14 mouse cellular contexts compared by ENCODE assay signal in genomic region chr7:35128677-35129567, GRCm38 (mm10). TPM values are rescaled to one million over a fixed set of nuclear protein-coding genes. Genes with fewer than 3 reads are reported as not detected.
A peak's percentile ranks its signal among the peaks of the same experiment; 100 is the strongest.
DNase-seq lines count a peak whose midpoint lies in the region; ATAC-seq and TF ChIP-seq lines count a peak whose summit lies in the region.
"Had no signal": no experiment of that assay in that cellular context is flagged by ENCODE, and none has a peak within 500 bp of the region (broad histone marks: within the 10 kb centered on the region; RNA-seq: fewer than 3 reads in every experiment).

No protein-coding gene starts in this region.

- no peak for TF ChIP-seq CTCF in liver, adult 2 months (IDR thresholded peaks at IDR 0.05; ENCODE audit: low read depth, low read length)

- H3K4me3 ChIP-seq in liver, adult 2 months (ENCODE audit: insufficient read depth, low read depth, low read length), result peak overlapping the region; percentile 19; the same call in 1 of the 2 replicates
- no peak overlapping the region for H3K4me3 ChIP-seq in liver, embryonic 11.5 days (ENCODE audit: low read depth, low read length)
- no peak overlapping the region for H3K4me3 ChIP-seq in intestine, embryonic 16.5 days (ENCODE audit: low read length)
- no peak overlapping the region for H3K4me3 ChIP-seq in neural tube, embryonic 15.5 days (replicated peaks)
- H3K4me3 ChIP-seq: midbrain, embryonic 10.5 days had no signal

- peak overlapping the region; percentile 75 for H3K9ac ChIP-seq in liver, adult 2 months (ENCODE audit: low read depth, low read length)
- H3K9ac ChIP-seq in liver, embryonic 11.5 days (ENCODE audit: low read depth, low read length), result no peak overlapping the region
- peak overlapping the region; percentile 31; the same call in 1 of the 2 replicates for H3K9ac ChIP-seq in intestine, embryonic 16.5 days (ENCODE audit: low read depth, low read length)
- H3K9ac ChIP-seq in neural tube, embryonic 15.5 days (replicated peaks), result no peak overlapping the region

- no peaks in the 10 kb centered on the region for H3K27me3 ChIP-seq in liver, adult 2 months (ENCODE audit: control insufficient read depth, insufficient read depth, low read length)
- 0 out of 2 replicates have a peak, but pooled peaks cover 3% of the 10 kb centered on the region for H3K27me3 ChIP-seq in liver, embryonic 11.5 days (replicated peaks; ENCODE audit: control insufficient read depth, insufficient read depth, low read length)
- no peaks in the 10 kb centered on the region for H3K27me3 ChIP-seq in intestine, embryonic 16.5 days (replicated peaks; ENCODE audit: control insufficient read depth, insufficient read depth, low read length)
- peaks cover 13% of the 10 kb centered on the region for H3K27me3 ChIP-seq in neural tube, embryonic 15.5 days (replicated peaks)

- WGBS in liver, adult 2 months, result 21% methylated on average over 17 of the region's 17 CpGs
- WGBS in liver, embryonic 11.5 days, result 61% methylated on average over 17 of the region's 17 CpGs
- WGBS in intestine, embryonic 16.5 days, result 41% methylated on average over 17 of the region's 17 CpGs
- 65% methylated on average over 17 of the region's 17 CpGs for WGBS in neural tube, embryonic 15.5 days

- peak overlapping the region; percentile 89 for H3K27ac ChIP-seq in liver, adult 2 months (replicated peaks; ENCODE audit: insufficient read depth, low read depth, low read length)
- H3K27ac ChIP-seq in liver, embryonic 11.5 days (ENCODE audit: low read depth, low read length), result no peak overlapping the region
- H3K27ac ChIP-seq in intestine, embryonic 16.5 days (ENCODE audit: low read length), result no peak overlapping the region; the same call in 1 of the 2 replicates
- no peak overlapping the region for H3K27ac ChIP-seq in neural tube, embryonic 15.5 days (replicated peaks)
- H3K27ac ChIP-seq: midbrain, embryonic 10.5 days had no signal

- no peaks in the 10 kb centered on the region for H3K9me3 ChIP-seq in liver, embryonic 11.5 days (ENCODE audit: control insufficient read depth, low read length)
- H3K9me3 ChIP-seq in intestine, embryonic 16.5 days (ENCODE audit: control insufficient read depth, low read length), result no peaks in the 10 kb centered on the region
- H3K9me3 ChIP-seq in neural tube, embryonic 15.5 days (replicated peaks), result no peaks in the 10 kb centered on the region
- H3K9me3 ChIP-seq: midbrain, embryonic 10.5 days had no signal

- peaks cover 43% of the 10 kb centered on the region for H3K4me1 ChIP-seq in liver, adult 2 months (ENCODE audit: control insufficient read depth, insufficient read depth, low read length)
- H3K4me1 ChIP-seq in liver, embryonic 11.5 days (replicated peaks; ENCODE audit: control insufficient read depth, insufficient read depth, low read length), result peaks cover 7% of the 10 kb centered on the region
- peaks cover 35% of the 10 kb centered on the region for H3K4me1 ChIP-seq in intestine, embryonic 16.5 days (ENCODE audit: control insufficient read depth, insufficient read depth, low read length)
- peaks cover 5% of the 10 kb centered on the region; the same call in 1 of the 2 replicates for H3K4me1 ChIP-seq in neural tube, embryonic 15.5 days

- no peaks in the 10 kb centered on the region for H3K79me2 ChIP-seq in liver, adult 2 months (ENCODE audit: control insufficient read depth, insufficient read depth, low read length)

- DNase-seq in liver, adult 2 months (ENCODE audit: extremely low read depth, low read depth, low spot score), result peak; percentile 77
- DNase-seq in liver, embryonic 11.5 days (ENCODE audit: low spot score), result no peak
- DNase-seq in brain, adult 2 months (ENCODE audit: low read depth, low spot score), result peak; percentile 5
- DNase-seq in layer of hippocampus, adult 9-10 months (ENCODE audit: low spot score), result no peak
- DNase-seq: cerebellum, adult 8-10 months; embryo, embryonic 11 days; heart, postnatal 4 days; kidney, adult 18-20 months had no signal

- H3K36me3 ChIP-seq in liver, adult 2 months (ENCODE audit: control insufficient read depth, insufficient read depth, low read length), result no peaks in the 10 kb centered on the region
- H3K36me3 ChIP-seq in liver, embryonic 11.5 days (ENCODE audit: control insufficient read depth, insufficient read depth, low read length), result no peaks in the 10 kb centered on the region
- H3K36me3 ChIP-seq in intestine, embryonic 16.5 days (ENCODE audit: control insufficient read depth, insufficient read depth, low read length), result no peaks in the 10 kb centered on the region
- no peaks in the 10 kb centered on the region for H3K36me3 ChIP-seq in neural tube, embryonic 15.5 days
- H3K36me3 ChIP-seq: midbrain, embryonic 10.5 days had no signal

- no peak for ATAC-seq in liver, embryonic 11.5 days (replicated peaks; ENCODE audit: low FRiP score)
- peak; percentile 51 for ATAC-seq in intestine, embryonic 16.5 days
- 0 out of 2 replicates have a peak, but pooled peaks have one; percentile 32 for ATAC-seq in megakaryocyte-erythroid progenitor cell, adult 5-6 weeks (replicated peaks; ENCODE audit: low FRiP score, low TSS enrichment, poor library complexity, severe bottlenecking)
- ATAC-seq in neural tube, embryonic 15.5 days (ENCODE audit: low FRiP score), result no peak
- ATAC-seq: CD4-positive, CD25-positive, alpha-beta regulatory T cell, adult 4 months had no signal

- TF ChIP-seq POLR2A in liver, adult 2 months (IDR thresholded peaks at IDR 0.05; ENCODE audit: extremely low read depth, insufficient read depth, low read length), result no peak

- H3K4me2 ChIP-seq in liver, embryonic 11.5 days, result no peak overlapping the region
- H3K4me2 ChIP-seq in intestine, embryonic 16.5 days (ENCODE audit: low read depth, low read length), result no peak overlapping the region
- no peak overlapping the region for H3K4me2 ChIP-seq in neural tube, embryonic 15.5 days
- H3K4me2 ChIP-seq: heart, embryonic 11.5 days had no signal

RNA-seq across cellular contexts. Expression of gene Cebpa, which starts 9.8 kb away (rescaled TPM):
- 177 and 199 TPM in 2 replicates for total RNA-seq in liver, adult 2 months (2014; rRNA removed)
- polyA plus RNA-seq in liver, adult 2 months (2012; rRNA removed), result 349 and 390 TPM in 2 replicates
- polyA plus RNA-seq in liver, embryonic 11.5 days (2014; fragmentation: Nextera tagmentation; extraction: Ambion mirVana), result 6.9 and 8.2 TPM in 2 replicates
- 9.9 and 11.7 TPM in 2 replicates for polyA plus RNA-seq in intestine, embryonic 16.5 days (2015; fragmentation: Nextera tagmentation; extraction: Ambion mirVana)
- 0.37 and 1.6 TPM in 2 replicates for total RNA-seq in megakaryocyte-erythroid progenitor cell, adult 5-6 weeks (2014; fragmentation: Nextera tagmentation)
- 1.9 TPM in 1 of 2 replicates, not detected in the other for total RNA-seq in megakaryocyte-erythroid progenitor cell, adult 5-6 weeks (2017)
- polyA plus RNA-seq in neural tube, embryonic 15.5 days (2015; fragmentation: Nextera tagmentation; extraction: Ambion mirVana), result 0.74 and 1.9 TPM in 2 replicates

RNA-seq across cellular contexts. Expression of gene Slc7a10, which starts 57.3 kb away (rescaled TPM):
- total RNA-seq in liver, adult 2 months (2014; rRNA removed), result 0.07 and 0.09 TPM in 2 replicates
- not detected in 2 replicates for polyA plus RNA-seq in liver, adult 2 months (2012; rRNA removed)
- 0.60 and 1.9 TPM in 2 replicates for polyA plus RNA-seq in liver, embryonic 11.5 days (2014; fragmentation: Nextera tagmentation; extraction: Ambion mirVana)
- 0.99 and 1.2 TPM in 2 replicates for polyA plus RNA-seq in intestine, embryonic 16.5 days (2015; fragmentation: Nextera tagmentation; extraction: Ambion mirVana)
- not detected in 2 replicates for total RNA-seq in megakaryocyte-erythroid progenitor cell, adult 5-6 weeks (2014; fragmentation: Nextera tagmentation)
- not detected in 2 replicates for total RNA-seq in megakaryocyte-erythroid progenitor cell, adult 5-6 weeks (2017)
- polyA plus RNA-seq in neural tube, embryonic 15.5 days (2015; fragmentation: Nextera tagmentation; extraction: Ambion mirVana), result 24.1 and 25.6 TPM in 2 replicates

Comparison
In these comparisons a context has a peak if more than half of its experiments do, and no peak if none do; other contexts are left out.
1. DNase-seq: peak in liver, adult 2 months (single experiment) and brain, adult 2 months (single experiment); none in liver, embryonic 11.5 days (single experiment) and layer of hippocampus, adult 9-10 months (single experiment).
2. H3K9ac ChIP-seq: peak in liver, adult 2 months (single experiment) and intestine, embryonic 16.5 days (single experiment); none in liver, embryonic 11.5 days (single experiment) and neural tube, embryonic 15.5 days (single experiment).
3. RNA of gene Cebpa, which starts 9.8 kb away (polyA plus RNA-seq): 349 to 390 TPM in liver, adult 2 months; 9.9 to 11.7 TPM in intestine, embryonic 16.5 days, 6.9 to 8.2 TPM in liver, embryonic 11.5 days and 0.74 to 1.9 TPM in neural tube, embryonic 15.5 days; every median in the first group is over 10 times any median in the second.
4. ATAC-seq: peak in intestine, embryonic 16.5 days (single experiment) and megakaryocyte-erythroid progenitor cell, adult 5-6 weeks (single experiment); none in liver, embryonic 11.5 days (single experiment) and neural tube, embryonic 15.5 days (single experiment).